Mouse (Mus musculus) fibroblast of lung, adult 2 months (primary cell): ENCODE measurements around the gene Bak1.

Experiments
- DNase-seq: peaks from one replicate; pipeline ENCODE4 v3.0.0-alpha.2; 2011; ENCODE audit warnings: low read depth

Gene Bak1

GRCm38 (mm10) chr17:27021076-27021475 lies 7.7 kb downstream of the Bak1 start:
- DNase-seq, result no peak

- DNase-seq, result no peak
Observed at GRCm38 (mm10) chr17:27018555-27019196, 10.1 kb downstream of the Bak1 start.

- no peak for DNase-seq
Observed at GRCm38 (mm10) chr17:27017564-27018499, 11.0 kb downstream of the Bak1 start.

GRCm38 (mm10) chr17:27012909-27013308 lies 15.9 kb downstream of the Bak1 start:
- no peak for DNase-seq

- DNase-seq, result no peak
Observed at GRCm38 (mm10) chr17:27011998-27012672, 16.7 kb downstream of the Bak1 start.

GRCm38 (mm10) chr17:27011167-27011566 lies 17.6 kb downstream of the Bak1 start:
- no peak for DNase-seq

- DNase-seq, result no peak
Observed at GRCm38 (mm10) chr17:27008277-27008676, 20.5 kb downstream of the Bak1 start.

- no peak for DNase-seq
Observed at GRCm38 (mm10) chr17:27005644-27006043, 23.2 kb downstream of the Bak1 start.

- no peak for DNase-seq
Observed at GRCm38 (mm10) chr17:27004903-27005485, 23.8 kb downstream of the Bak1 start.

GRCm38 (mm10) chr17:27004431-27004830 lies 24.4 kb downstream of the Bak1 start:
- DNase-seq, result no peak

GRCm38 (mm10) chr17:27001889-27002288 lies 26.9 kb downstream of the Bak1 start:
- DNase-seq, result no peak

- DNase-seq, result no peak
Observed at GRCm38 (mm10) chr17:27001151-27001550, 27.7 kb downstream of the Bak1 start.

- no peak for DNase-seq
Observed at GRCm38 (mm10) chr17:26999996-27000395, 28.8 kb downstream of the Bak1 start.

GRCm38 (mm10) chr17:26998283-26998682 lies 30.5 kb downstream of the Bak1 start:
- no peak for DNase-seq

GRCm38 (mm10) chr17:26997661-26998060 lies 31.1 kb downstream of the Bak1 start:
- DNase-seq, result no peak

- DNase-seq, result no peak
Observed at GRCm38 (mm10) chr17:26995562-26995961, 33.2 kb downstream of the Bak1 start.

- no peak for DNase-seq
Observed at GRCm38 (mm10) chr17:26995006-26995405, 33.8 kb downstream of the Bak1 start.

- no peak for DNase-seq
Observed at GRCm38 (mm10) chr17:26994410-26994809, 34.4 kb downstream of the Bak1 start.

- no peak for DNase-seq
Observed at GRCm38 (mm10) chr17:26990521-26990920, 38.3 kb downstream of the Bak1 start.

- no peak for DNase-seq
Observed at GRCm38 (mm10) chr17:26985503-26986179, 43.2 kb downstream of the Bak1 start.

- no peak for DNase-seq
Observed at GRCm38 (mm10) chr17:26983382-26983781, 45.4 kb downstream of the Bak1 start.

GRCm38 (mm10) chr17:26981050-26981449 lies 47.8 kb downstream of the Bak1 start:
- DNase-seq, result no peak
